Mouse (Mus musculus) limb, embryonic 14.5 days (tissue): ENCODE measurements around the gene Arl16. TPM values are rescaled to one million over a fixed set of nuclear protein-coding genes. Genes with fewer than 3 reads are reported as not detected.

Experiments
- ATAC-seq: fragments of 200-750 bp; cut with Nextera tagmentation; 2 replicates; pipeline ENCODE4 v1.8.0; 2017; ENCODE audit warnings: low read depth, moderate number of reproducible peaks, moderate TSS enrichment; ENCODE audit not compliant: low FRiP score
- DNase-seq: peaks from one replicate; pipeline ENCODE4 v3.0.0-alpha.2; 2015; ENCODE audit warnings: low spot score
- H3K27ac ChIP-seq: fragments of 300-500 bp; sonication (generic); replicated peaks from 2 replicates; pipeline ENCODE4 v1.5.1; 2014; ENCODE audit warnings: low read depth, mild to moderate bottlenecking, low read length, moderate library complexity, mixed read lengths
- H3K27me3 ChIP-seq: fragments of 300-500 bp; sonication (generic); 2 replicates; pipeline ENCODE4 v1.6.1; 2014; ENCODE audit warnings: low read length, mixed read lengths; ENCODE audit not compliant: control insufficient read depth, insufficient read depth
- H3K36me3 ChIP-seq: fragments of 300-500 bp; sonication (generic); 2 replicates; pipeline ENCODE4 v1.6.1; 2014; ENCODE audit warnings: mild to moderate bottlenecking, low read length, moderate library complexity, mixed read lengths; ENCODE audit not compliant: control insufficient read depth, insufficient read depth
- H3K4me1 ChIP-seq: fragments of 300-500 bp; sonication (generic); 2 replicates; pipeline ENCODE4 v1.6.1; 2014; ENCODE audit warnings: antibody characterized with exemption, low read length, mixed read lengths; ENCODE audit not compliant: control insufficient read depth, insufficient read depth
- H3K4me2 ChIP-seq: fragments of 300-500 bp; sonication (generic); replicated peaks from 2 replicates; pipeline ENCODE4 v1.6.1; 2014; ENCODE audit warnings: low read depth, mild to moderate bottlenecking, low read length, moderate library complexity; ENCODE audit not compliant: severe bottlenecking
- H3K4me3 ChIP-seq: fragments of 300-500 bp; sonication (generic); replicated peaks from 2 replicates; pipeline ENCODE4 v1.5.1; 2014; ENCODE audit warnings: low read length
- H3K9ac ChIP-seq: fragments of 300-500 bp; sonication (generic); 2 replicates; pipeline ENCODE4 v1.6.1; 2014; ENCODE audit warnings: mild to moderate bottlenecking, low read depth, low read length, moderate library complexity; ENCODE audit not compliant: severe bottlenecking
- H3K9me3 ChIP-seq: fragments of 300-500 bp; sonication (generic); 2 replicates; pipeline ENCODE4 v1.6.1; 2016; ENCODE audit warnings: low read length; ENCODE audit not compliant: control insufficient read depth
- POLR2A ChIP-seq: fragments of 200-500 bp; IDR thresholded peaks from 2 replicates; pipeline ENCODE4 v1.8.0; 2012; ENCODE audit warnings: inconsistent platforms, mild to moderate bottlenecking, moderate library complexity, borderline replicate concordance; ENCODE audit not compliant: insufficient read depth, insufficient read length; ENCODE audit errors: extremely low read depth
- WGBS: fragments of 180-500 bp; shearing (Covaris S2); extraction: QIAGEN DNeasy Blood & Tissue Kit; methylation state at CpG from one replicate; pipeline ENCODE4 v1.1.7; 2014; 5-methylcytosine and 5-hydroxymethylcytosine counted together
- polyA plus RNA-seq, 2 experiments: library from polyadenylated mRNA; depleted of rRNA in 1 of 2; stranded (reverse) in 1 of 2; unstranded in 1 of 2; fragments of >200 nt; fragmentation: Nextera tagmentation in 1 of 2; extraction: Ambion mirVana in 1 of 2; gene quantifications; 2 replicates each; pipeline versions ENCODE4 v1.2.1 to v1.2.3; 2012 to 2014

The Arl16 gene
- polyA plus RNA-seq, 2 experiments = 45.2 to 48.9 TPM

DNA sequence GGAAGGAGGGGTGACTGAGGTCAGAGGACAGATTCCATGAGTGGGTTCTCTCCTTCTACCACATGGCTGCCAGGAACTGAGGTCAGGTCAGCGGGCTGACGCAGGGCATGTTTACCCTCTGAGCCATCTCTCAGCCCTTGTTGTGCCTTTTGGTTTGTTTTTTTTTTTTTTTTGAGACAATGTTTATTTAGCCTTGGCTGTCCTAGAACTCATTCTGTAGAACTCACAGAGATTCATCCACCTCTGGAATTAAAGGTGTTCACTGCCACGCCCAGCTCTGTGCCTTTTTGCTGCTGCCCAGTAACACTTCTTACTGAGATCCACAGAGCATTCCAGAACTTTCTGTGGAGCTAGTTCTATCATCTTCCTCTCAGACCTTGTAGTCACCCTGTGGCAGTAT lies 38.3 kb upstream of the Arl16 start:
- Histone ChIP-seq H3K4me2 (no peak overlapping the region), H3K4me3 (no peak overlapping the region), H3K4me1 (no peaks in the 10 kb centered on the region), H3K27ac (no peak overlapping the region), H3K9me3 (no peaks in the 10 kb centered on the region), H3K9ac (no peak overlapping the region), H3K36me3 (no peaks in the 10 kb centered on the region), H3K27me3 (no peaks in the 10 kb centered on the region)
- DNase-seq (no peak), ATAC-seq (no peak)
- TF ChIP-seq POLR2A = no peak
- 89% methylated on average over 3 of the region's 3 CpGs for WGBS

DNA sequence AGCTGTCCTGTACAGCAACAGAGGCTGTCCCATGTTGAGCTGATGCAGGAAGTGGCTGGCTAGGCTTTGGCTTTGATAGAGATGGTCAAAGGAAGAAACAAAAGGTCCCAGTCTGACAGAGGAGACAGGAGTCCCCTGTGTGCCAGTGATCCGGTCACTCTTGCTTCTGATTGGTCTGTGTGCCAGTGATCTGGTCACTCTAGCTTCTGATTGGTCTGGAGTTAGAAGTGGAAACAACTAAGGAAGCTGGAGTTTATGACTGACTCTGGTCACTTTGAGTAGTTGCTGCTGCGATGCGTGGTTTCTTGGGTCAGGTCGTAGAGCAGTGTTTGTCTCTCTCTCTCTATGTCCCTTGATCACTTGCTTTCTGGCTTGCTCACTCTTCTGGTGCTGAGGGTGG lies 34.3 kb upstream of the Arl16 start:
- no peak overlapping the region for H3K4me3 ChIP-seq
- no peak overlapping the region for H3K27ac ChIP-seq
- H3K27me3 ChIP-seq = no peaks in the 10 kb centered on the region
- no peak for TF ChIP-seq POLR2A
- H3K4me1 ChIP-seq = no peaks in the 10 kb centered on the region
- H3K4me2 ChIP-seq = no peak overlapping the region
- 76% methylated on average over 4 of the region's 4 CpGs for WGBS
- DNase-seq (no peak), ATAC-seq (no peak)
- H3K36me3 ChIP-seq = peaks cover 25% of the 10 kb centered on the region
- H3K9me3 ChIP-seq = no peaks in the 10 kb centered on the region
- H3K9ac ChIP-seq = no peak overlapping the region

DNA sequence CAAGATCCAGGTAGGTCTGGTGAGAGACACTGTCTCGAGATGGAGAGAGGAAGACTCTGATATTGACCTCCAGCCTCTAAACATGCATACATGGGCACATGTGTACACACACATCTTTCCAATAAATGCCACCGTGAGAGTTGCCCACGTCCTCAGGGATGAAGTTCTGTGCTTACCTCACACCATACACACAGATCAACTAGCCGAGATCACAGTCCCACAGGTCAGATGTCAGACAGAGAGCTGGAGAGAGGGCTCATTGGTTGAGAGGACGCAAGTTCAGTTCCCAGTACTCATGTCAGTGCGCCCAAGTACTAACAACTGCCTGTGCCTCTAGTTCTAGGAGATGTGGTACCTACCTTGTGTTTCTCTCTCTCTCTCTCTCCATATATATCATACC lies 33.6 kb upstream of the Arl16 start:
- 57% methylated on average over 6 of the region's 6 CpGs for WGBS
- no peak overlapping the region for H3K4me2 ChIP-seq
- H3K36me3 ChIP-seq = peaks cover 32% of the 10 kb centered on the region
- H3K9me3 ChIP-seq = no peaks in the 10 kb centered on the region
- H3K27me3 ChIP-seq = no peaks in the 10 kb centered on the region
- H3K4me1 ChIP-seq = no peaks in the 10 kb centered on the region
- no peak overlapping the region for H3K27ac ChIP-seq
- ATAC-seq (no peak), DNase-seq (no peak)
- H3K9ac ChIP-seq = no peak overlapping the region
- H3K4me3 ChIP-seq = no peak overlapping the region
- no peak for TF ChIP-seq POLR2A

DNA sequence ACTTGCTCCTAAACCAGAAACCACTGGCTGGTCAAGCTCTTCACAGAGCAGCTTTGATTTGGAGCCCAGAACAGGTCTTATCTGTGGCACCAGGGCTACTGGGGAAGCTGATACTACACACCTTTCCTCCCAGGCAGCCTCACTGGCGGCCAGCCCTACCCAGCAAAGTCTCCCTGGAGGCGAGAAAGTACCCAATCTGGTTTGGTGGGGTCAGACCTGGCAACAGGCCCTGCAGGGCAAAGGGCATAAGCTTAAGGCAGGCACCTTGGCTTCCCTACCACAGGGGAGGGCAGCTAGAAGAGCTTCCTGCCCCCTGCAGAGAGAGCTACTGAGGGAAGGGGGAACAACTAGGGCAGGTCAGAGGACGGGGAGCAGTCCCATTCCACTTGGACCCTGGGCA lies 33.0 kb upstream of the Arl16 start:
- ATAC-seq (no peak), DNase-seq (no peak)
- 24% methylated on average over 3 of the region's 3 CpGs for WGBS
- Histone ChIP-seq H3K4me3 (no peak overlapping the region), H3K9ac (no peak overlapping the region; the same call in 1 of the 2 replicates), H3K4me2 (no peak overlapping the region), H3K36me3 (peaks cover 39% of the 10 kb centered on the region), H3K27ac (no peak overlapping the region), H3K27me3 (no peaks in the 10 kb centered on the region), H3K4me1 (no peaks in the 10 kb centered on the region), H3K9me3 (no peaks in the 10 kb centered on the region)
- no peak for TF ChIP-seq POLR2A

DNA sequence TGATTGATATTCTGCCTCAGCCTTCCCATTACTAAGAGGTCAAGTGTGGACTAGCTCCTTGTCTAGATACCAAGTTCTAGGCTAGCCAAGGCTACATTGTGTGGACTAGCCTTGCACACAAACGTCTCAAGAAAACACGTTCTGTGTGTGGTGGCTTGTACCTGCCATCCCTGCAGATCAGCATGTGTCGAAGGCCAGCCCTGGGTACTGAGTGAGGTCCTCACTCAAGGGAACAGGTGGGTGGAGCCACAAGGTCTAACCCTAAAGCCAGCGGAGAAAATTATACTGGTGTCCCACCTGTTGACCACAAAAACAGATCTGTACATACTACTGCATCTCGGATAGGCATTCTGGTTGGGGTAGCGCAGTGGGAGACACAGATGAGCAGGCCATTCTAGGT lies 32.5 kb upstream of the Arl16 start:
- Histone ChIP-seq H3K9me3 (no peaks in the 10 kb centered on the region), H3K36me3 (peaks cover 43% of the 10 kb centered on the region), H3K27ac (no peak overlapping the region), H3K4me1 (no peaks in the 10 kb centered on the region), H3K4me3 (no peak overlapping the region), H3K27me3 (no peaks in the 10 kb centered on the region), H3K4me2 (no peak overlapping the region), H3K9ac (no peak overlapping the region)
- no peak for DNase-seq
- no peak for ATAC-seq
- 74% methylated on average over 6 of the region's 6 CpGs for WGBS
- no peak for TF ChIP-seq POLR2A

DNA sequence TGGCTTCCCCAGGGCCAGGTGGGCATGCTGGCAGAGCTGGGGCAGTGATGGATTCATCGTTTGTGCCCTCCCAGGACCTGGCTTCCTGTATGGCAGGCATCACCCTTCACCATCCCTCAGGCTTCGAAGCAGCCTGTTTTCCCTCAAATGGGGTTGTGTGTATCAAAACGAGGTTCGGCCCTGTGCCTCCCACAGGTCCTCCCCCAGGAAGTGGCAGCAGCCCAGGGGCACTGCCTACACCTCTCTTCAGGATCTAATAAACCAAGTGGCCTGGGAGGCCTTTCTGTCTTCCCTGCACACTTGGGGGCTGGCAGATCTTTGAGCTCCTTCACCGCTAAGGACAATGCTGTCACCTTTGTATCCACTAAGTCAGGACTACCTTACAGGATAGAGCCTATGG lies 31.5 kb upstream of the Arl16 start:
- Histone ChIP-seq H3K36me3 (peaks cover 51% of the 10 kb centered on the region), H3K27ac (no peak overlapping the region), H3K4me3 (no peak overlapping the region), H3K4me2 (no peak overlapping the region), H3K27me3 (no peaks in the 10 kb centered on the region), H3K9me3 (no peaks in the 10 kb centered on the region), H3K4me1 (no peaks in the 10 kb centered on the region), H3K9ac (no peak overlapping the region)
- DNase-seq (no peak), ATAC-seq (no peak)
- 87% methylated on average over 5 of the region's 5 CpGs for WGBS
- TF ChIP-seq POLR2A = no peak
